Mouse (Mus musculus) G1E (cell line): Measurements from ENCODE around the gene Ptx4. TPM values are rescaled to one million over a fixed set of nuclear protein-coding genes. Genes with fewer than 3 reads are reported as not detected.
A peak's percentile ranks its signal among the peaks of the same experiment; 100 is the strongest.

ENCODE experiments used
- ATAC-seq: 2 replicates; pipeline ENCODE4 v1.8.0; 2016; ENCODE audit warnings: mild to moderate bottlenecking; ENCODE audit not compliant: insufficient number of reproducible peaks, poor library complexity, low FRiP score, severe bottlenecking; ENCODE audit errors: extremely low read depth
- DNase-seq: peaks from one replicate; pipeline ENCODE4 v3.0.0; 2012; ENCODE audit warnings: low spot score
- H3K27me3 ChIP-seq: 2 replicates; pipeline ENCODE4 v1.6.1; 2012; ENCODE audit warnings: mild to moderate bottlenecking, low read length, inconsistent platforms; ENCODE audit not compliant: insufficient read depth
- H3K36me3 ChIP-seq: replicated peaks from 2 replicates; pipeline ENCODE3; 2012; ENCODE audit warnings: mild to moderate bottlenecking, inconsistent platforms
- H3K4me1 ChIP-seq: 2 replicates; pipeline ENCODE4 v1.6.1; 2012; ENCODE audit warnings: low read depth, low read length, inconsistent platforms, mixed read lengths; ENCODE audit not compliant: insufficient read depth
- H3K4me3 ChIP-seq: 2 replicates; pipeline ENCODE4 v1.5.1; 2012; ENCODE audit warnings: low read depth, mild to moderate bottlenecking, inconsistent platforms, low read length, moderate library complexity, mixed read lengths
- H3K9me3 ChIP-seq: replicated peaks from 2 replicates; pipeline ENCODE4 v1.6.1; 2012; ENCODE audit warnings: inconsistent platforms
- CTCF ChIP-seq: IDR thresholded peaks from 2 replicates; pipeline ENCODE4 v1.5.1; 2012; ENCODE audit warnings: low read depth, low read length, inconsistent platforms, mixed read lengths
- GATA1 ChIP-seq: IDR thresholded peaks from 2 replicates; pipeline ENCODE4 v1.6.1; 2012; ENCODE audit warnings: borderline replicate concordance, low read length, inconsistent platforms, mixed read lengths
- GATA2 ChIP-seq: IDR thresholded peaks from 2 replicates; pipeline ENCODE4 v1.6.1; 2012; ENCODE audit warnings: low read depth, low read length, inconsistent platforms, borderline replicate concordance
- POLR2AphosphoS5 ChIP-seq: IDR thresholded peaks from 2 replicates; pipeline ENCODE4 v1.6.1; 2012; ENCODE audit warnings: low read depth, low read length, inconsistent platforms; ENCODE audit not compliant: insufficient replicate concordance
- TAL1 ChIP-seq: conservative IDR thresholded peaks from 2 replicates; pipeline ENCODE4 v1.6.1; 2012; ENCODE audit warnings: low read depth, low read length, inconsistent platforms, mixed read lengths
- polyA plus RNA-seq: library from polyadenylated mRNA; stranded (reverse); fragments of >175 nt; gene quantifications from 2 replicates; pipeline ENCODE4 v1.2.3, GENCODE M21; 2012
- total RNA-seq, 2 experiments: library from RNA; stranded (forward) in 1 of 2; stranded (reverse) in 1 of 2; fragments of 200-1000 nt in 1 of 2; fragments of >200 nt in 1 of 2; fragmentation: Nextera tagmentation in 1 of 2; gene quantifications; 2 replicates each; pipeline ENCODE4 v1.2.3; 2014 to 2017

The Ptx4 gene
- total and polyA plus RNA-seq, 3 experiments: 0.33 TPM; not detected in 2

GRCm38 (mm10) chr17:25096221-25096620 lies 24.3 kb upstream of the Ptx4 start:
- Histone ChIP-seq H3K27me3 (no peaks in the 10 kb centered on the region), H3K9me3 (no peaks in the 10 kb centered on the region), H3K4me3 (no peak overlapping the region), H3K36me3 (peaks cover 79% of the 10 kb centered on the region), H3K4me1 (no peaks in the 10 kb centered on the region)
- ATAC-seq (no peak), DNase-seq (no peak)
- TF ChIP-seq GATA1: no peak
- no peak for TF ChIP-seq GATA2
- no peak for TF ChIP-seq POLR2AphosphoS5
- no peak for TF ChIP-seq TAL1
- no peak for TF ChIP-seq CTCF

GRCm38 (mm10) chr17:25100052-25100451 lies 20.5 kb upstream of the Ptx4 start:
- Histone ChIP-seq H3K4me3 (no peak overlapping the region), H3K27me3 (no peaks in the 10 kb centered on the region), H3K4me1 (no peaks in the 10 kb centered on the region), H3K36me3 (peaks cover 88% of the 10 kb centered on the region), H3K9me3 (no peaks in the 10 kb centered on the region)
- TF ChIP-seq GATA1: no peak
- ATAC-seq: no peak
- DNase-seq: no peak

- peaks cover 92% of the 10 kb centered on the region for H3K36me3 ChIP-seq
- H3K4me1 ChIP-seq: no peaks in the 10 kb centered on the region; the same call in 1 of the 2 replicates
- ATAC-seq: no peak
Measured at GRCm38 (mm10) chr17:25101338-25101737, 19.2 kb upstream of the Ptx4 start.

GRCm38 (mm10) chr17:25107786-25108185 lies 12.8 kb upstream of the Ptx4 start:
- TF ChIP-seq GATA2 (no peak), TAL1 (no peak), CTCF (no peak), GATA1 (no peak), POLR2AphosphoS5 (no peak)
- no peaks in the 10 kb centered on the region for H3K9me3 ChIP-seq

More at GRCm38 (mm10) chr17:25101338-25101737, 19.2 kb upstream of the Ptx4 start:
- Histone ChIP-seq H3K4me3 (no peak overlapping the region), H3K27me3 (no peaks in the 10 kb centered on the region), H3K9me3 (no peaks in the 10 kb centered on the region)
- TF ChIP-seq GATA1 (no peak), GATA2 (no peak), CTCF (no peak), TAL1 (no peak), POLR2AphosphoS5 (no peak)
- no peak for DNase-seq

GRCm38 (mm10) chr17:25109578-25109977 lies 11.0 kb upstream of the Ptx4 start:
- DNase-seq (peak; percentile 48), ATAC-seq (no peak)
- Histone ChIP-seq H3K4me1 (peaks cover 23% of the 10 kb centered on the region), H3K27me3 (no peaks in the 10 kb centered on the region), H3K4me3 (no peak overlapping the region), H3K9me3 (no peaks in the 10 kb centered on the region), H3K36me3 (peaks cover 99% of the 10 kb centered on the region)
- no peak for TF ChIP-seq GATA2
- no peak for TF ChIP-seq POLR2AphosphoS5
- TF ChIP-seq CTCF: no peak
- no peak for TF ChIP-seq TAL1
- TF ChIP-seq GATA1: no peak

More at GRCm38 (mm10) chr17:25107786-25108185, 12.8 kb upstream of the Ptx4 start:
- Histone ChIP-seq H3K4me1 (peaks cover 10% of the 10 kb centered on the region), H3K36me3 (peaks cover 98% of the 10 kb centered on the region), H3K27me3 (no peaks in the 10 kb centered on the region), H3K4me3 (no peak overlapping the region)
- no peak for DNase-seq
- no peak for ATAC-seq

GRCm38 (mm10) chr17:25110590-25110989 lies 10.0 kb upstream of the Ptx4 start:
- DNase-seq: no peak
- Histone ChIP-seq H3K36me3 (peaks cover 93% of the 10 kb centered on the region), H3K27me3 (no peaks in the 10 kb centered on the region), H3K9me3 (no peaks in the 10 kb centered on the region), H3K4me1 (peaks cover 33% of the 10 kb centered on the region), H3K4me3 (no peak overlapping the region)
- no peak for ATAC-seq
- no peak for TF ChIP-seq TAL1

GRCm38 (mm10) chr17:25111220-25111619 lies 9.3 kb upstream of the Ptx4 start:
- peaks cover 86% of the 10 kb centered on the region for H3K36me3 ChIP-seq
- TF ChIP-seq TAL1 (no peak), GATA2 (no peak), POLR2AphosphoS5 (no peak), GATA1 (no peak), CTCF (no peak)
- ATAC-seq: no peak

More at GRCm38 (mm10) chr17:25111220-25111619, 9.3 kb upstream of the Ptx4 start:
- Histone ChIP-seq H3K4me3 (no peak overlapping the region), H3K27me3 (no peaks in the 10 kb centered on the region), H3K9me3 (no peaks in the 10 kb centered on the region), H3K4me1 (peaks cover 40% of the 10 kb centered on the region)
- DNase-seq: no peak
